16 mouse cellular contexts compared by ENCODE assay signal in genomic region chr13:23743215-23743614, GRCm38 (mm10). TPM values are rescaled to one million over a fixed set of nuclear protein-coding genes. Genes with fewer than 3 reads are reported as not detected.
A peak's percentile ranks its signal among the peaks of the same experiment; 100 is the strongest.
DNase-seq lines count a peak whose midpoint lies in the region; ATAC-seq and TF ChIP-seq lines count a peak whose summit lies in the region.
"Had no signal": no experiment of that assay in that cellular context is flagged by ENCODE, and none has a peak within 500 bp of the region (broad histone marks: within the 10 kb centered on the region; RNA-seq: fewer than 3 reads in every experiment).

No protein-coding gene starts in this region.

- H3K4me2 ChIP-seq in heart, embryonic 13.5 days, result no peak overlapping the region
- no peak overlapping the region for H3K4me2 ChIP-seq in limb, embryonic 12.5 days
- no peak overlapping the region for H3K4me2 ChIP-seq in hindbrain, embryonic 14.5 days (replicated peaks)
- no peak overlapping the region for H3K4me2 ChIP-seq in stomach, postnatal 0 days (replicated peaks; ENCODE audit: low read depth)
- H3K4me2 ChIP-seq: limb, embryonic 15.5 days had no signal

- H3K36me3 ChIP-seq in heart, embryonic 13.5 days, result no peaks in the 10 kb centered on the region
- no peaks in the 10 kb centered on the region for H3K36me3 ChIP-seq in heart, embryonic 10.5 days
- H3K36me3 ChIP-seq in limb, embryonic 12.5 days, result no peaks in the 10 kb centered on the region
- H3K36me3 ChIP-seq in hindbrain, embryonic 14.5 days (replicated peaks; ENCODE audit: control insufficient read depth, insufficient read depth), result no peaks in the 10 kb centered on the region
- no peaks in the 10 kb centered on the region for H3K36me3 ChIP-seq in stomach, postnatal 0 days (ENCODE audit: control insufficient read depth, insufficient read depth, low read length)
- H3K36me3 ChIP-seq: embryonic facial prominence, embryonic 12.5 days; limb, embryonic 15.5 days had no signal

- TF ChIP-seq EP300 in stomach, postnatal 0 days (optimal IDR thresholded peaks at IDR 0.05), result no peak

- peaks cover 42% of the 10 kb centered on the region for H3K4me1 ChIP-seq in heart, embryonic 13.5 days
- H3K4me1 ChIP-seq in heart, embryonic 10.5 days, result peaks cover 16% of the 10 kb centered on the region
- H3K4me1 ChIP-seq in limb, embryonic 12.5 days (replicated peaks), result peaks cover 29% of the 10 kb centered on the region
- peaks cover 18% of the 10 kb centered on the region for H3K4me1 ChIP-seq in hindbrain, embryonic 14.5 days (replicated peaks; ENCODE audit: control insufficient read depth, insufficient read depth, low read length)
- no peaks in the 10 kb centered on the region for H3K4me1 ChIP-seq in stomach, postnatal 0 days (replicated peaks; ENCODE audit: control insufficient read depth, insufficient read depth)

- no peak overlapping the region for H3K27ac ChIP-seq in heart, embryonic 13.5 days (replicated peaks)
- H3K27ac ChIP-seq in heart, embryonic 10.5 days, result no peak overlapping the region
- peak overlapping the region; percentile 66 for H3K27ac ChIP-seq in limb, embryonic 12.5 days
- H3K27ac ChIP-seq in hindbrain, embryonic 14.5 days, result no peak overlapping the region
- no peak overlapping the region for H3K27ac ChIP-seq in stomach, postnatal 0 days (replicated peaks)
- H3K27ac ChIP-seq: heart, adult 2 months had no signal

- TF ChIP-seq CTCF in stomach, postnatal 0 days (IDR thresholded peaks at IDR 0.05; ENCODE audit: low read depth), result no peak

- DNase-seq in heart, embryonic 10.5 days (ENCODE audit: low spot score), result no peak
- DNase-seq in 416B (ENCODE audit: low read depth) (peak; percentile 32), ES-CJ7 (ENCODE audit: low read depth, low spot score) (peak; percentile 40)
- DNase-seq in hindbrain, embryonic 14.5 days (ENCODE audit: low spot score), result no peak
- no peak for DNase-seq in stomach, postnatal 0 days (ENCODE audit: low spot score)
- DNase-seq: cerebellum, adult 9-10 months; heart, adult 2 months; kidney, postnatal 14 days; right cerebral cortex, postnatal 14 days; thymus, adult 18-20 months had no signal

- H3K9me3 ChIP-seq in heart, embryonic 13.5 days, result no peaks in the 10 kb centered on the region
- no peaks in the 10 kb centered on the region for H3K9me3 ChIP-seq in heart, embryonic 10.5 days
- no peaks in the 10 kb centered on the region for H3K9me3 ChIP-seq in limb, embryonic 12.5 days
- H3K9me3 ChIP-seq in hindbrain, embryonic 14.5 days (ENCODE audit: control insufficient read depth, low read length), result no peaks in the 10 kb centered on the region
- no peaks in the 10 kb centered on the region for H3K9me3 ChIP-seq in stomach, postnatal 0 days (ENCODE audit: control insufficient read depth, low read length)
- H3K9me3 ChIP-seq: embryonic facial prominence, embryonic 12.5 days; limb, embryonic 15.5 days had no signal

- no peak for ATAC-seq in heart, embryonic 13.5 days (ENCODE audit: extremely low read depth, insufficient number of reproducible peaks, low FRiP score, low TSS enrichment)
- ATAC-seq in limb, embryonic 12.5 days (ENCODE audit: insufficient number of reproducible peaks, insufficient read depth, low FRiP score, low TSS enrichment, low read depth), result no peak
- no peak for ATAC-seq in hindbrain, embryonic 14.5 days (ENCODE audit: low FRiP score)
- no peak for ATAC-seq in stomach, postnatal 0 days (ENCODE audit: low FRiP score, low TSS enrichment)
- ATAC-seq: activated CD4-positive, CD25-positive, alpha-beta regulatory T cell, adult 4 months; intestine, embryonic 16.5 days had no signal

- no peaks in the 10 kb centered on the region for H3K27me3 ChIP-seq in heart, embryonic 13.5 days (replicated peaks)
- H3K27me3 ChIP-seq in heart, embryonic 10.5 days (ENCODE audit: insufficient read depth, poor library complexity, severe bottlenecking), result no peaks in the 10 kb centered on the region
- no peaks in the 10 kb centered on the region for H3K27me3 ChIP-seq in limb, embryonic 12.5 days
- H3K27me3 ChIP-seq in hindbrain, embryonic 14.5 days (ENCODE audit: control insufficient read depth, insufficient read depth, low read length), result no peaks in the 10 kb centered on the region
- no peaks in the 10 kb centered on the region for H3K27me3 ChIP-seq in stomach, postnatal 0 days (ENCODE audit: control insufficient read depth, insufficient read depth, low read length)
- H3K27me3 ChIP-seq: embryonic facial prominence, embryonic 12.5 days; limb, embryonic 15.5 days had no signal

- 0 out of 2 replicates have a peak overlapping the region, but pooled peaks have one; percentile 2 for H3K9ac ChIP-seq in heart, embryonic 13.5 days
- no peak overlapping the region for H3K9ac ChIP-seq in limb, embryonic 12.5 days (replicated peaks)
- H3K9ac ChIP-seq in hindbrain, embryonic 14.5 days, result no peak overlapping the region
- no peak overlapping the region for H3K9ac ChIP-seq in stomach, postnatal 0 days (ENCODE audit: low read length)
- H3K9ac ChIP-seq: embryonic facial prominence, embryonic 12.5 days; limb, embryonic 15.5 days had no signal

- 86% methylated on average over 5 of the region's 5 CpGs for WGBS in heart, embryonic 13.5 days
- 84% methylated on average over 5 of the region's 5 CpGs for WGBS in heart, embryonic 10.5 days
- 83% methylated on average over 5 of the region's 5 CpGs for WGBS in limb, embryonic 12.5 days
- WGBS in hindbrain, embryonic 14.5 days, result 85% methylated on average over 5 of the region's 5 CpGs
- 78% methylated on average over 5 of the region's 5 CpGs for WGBS in stomach, postnatal 0 days

- H3K4me3 ChIP-seq in heart, embryonic 13.5 days, result no peak overlapping the region
- no peak overlapping the region for H3K4me3 ChIP-seq in heart, embryonic 10.5 days
- no peak overlapping the region for H3K4me3 ChIP-seq in limb, embryonic 12.5 days (replicated peaks)
- H3K4me3 ChIP-seq in hindbrain, embryonic 14.5 days (replicated peaks; ENCODE audit: low read length), result no peak overlapping the region
- H3K4me3 ChIP-seq in stomach, postnatal 0 days (ENCODE audit: low read depth, low read length), result no peak overlapping the region
- H3K4me3 ChIP-seq: embryonic facial prominence, embryonic 12.5 days; heart, adult 2 months had no signal

RNA-seq across cellular contexts. Expression of gene Hist1h3c, which starts 2.2 kb away (rescaled TPM):
- 2.7 and 3.8 TPM in 2 replicates for polyA plus RNA-seq in heart, embryonic 13.5 days (2015; fragmentation: Nextera tagmentation; extraction: Ambion mirVana)
- 4.2 and 4.4 TPM in 2 replicates for polyA plus RNA-seq in heart, embryonic 10.5 days (2016; fragmentation: Nextera tagmentation; extraction: Ambion mirVana)
- polyA plus RNA-seq in limb, embryonic 12.5 days (2016; fragmentation: Nextera tagmentation; extraction: Ambion mirVana), result 20.7 and 22.1 TPM in 2 replicates
- 1.1 TPM in 1 of 2 replicates, not detected in the other for polyA plus RNA-seq in hindbrain, embryonic 14.5 days (2014; fragmentation: Nextera tagmentation; extraction: Ambion mirVana)
- 1.2 and 1.8 TPM in 2 replicates for polyA plus RNA-seq in stomach, postnatal 0 days (2015; fragmentation: Nextera tagmentation; extraction: Ambion mirVana)
- polyA plus RNA-seq: heart, adult 2 months had no signal

RNA-seq across cellular contexts. Expression of gene Hist1h2bb, which starts 3.3 kb away (rescaled TPM):
- 1.6 and 2.2 TPM in 2 replicates for polyA plus RNA-seq in heart, embryonic 13.5 days (2015; fragmentation: Nextera tagmentation; extraction: Ambion mirVana)
- polyA plus RNA-seq in heart, embryonic 10.5 days (2016; fragmentation: Nextera tagmentation; extraction: Ambion mirVana), result 1.4 and 2.9 TPM in 2 replicates
- 6.3 and 6.7 TPM in 2 replicates for polyA plus RNA-seq in limb, embryonic 12.5 days (2016; fragmentation: Nextera tagmentation; extraction: Ambion mirVana)
- polyA plus RNA-seq in hindbrain, embryonic 14.5 days (2014; fragmentation: Nextera tagmentation; extraction: Ambion mirVana), result 0.64 TPM in 1 of 2 replicates, not detected in the other
- 0.40 and 0.91 TPM in 2 replicates for polyA plus RNA-seq in stomach, postnatal 0 days (2015; fragmentation: Nextera tagmentation; extraction: Ambion mirVana)

RNA-seq across cellular contexts. Expression of gene Hist1h1c, which starts 4.6 kb away (rescaled TPM):
- polyA plus RNA-seq in heart, embryonic 13.5 days (2015; fragmentation: Nextera tagmentation; extraction: Ambion mirVana), result 31.2 and 33.8 TPM in 2 replicates
- polyA plus RNA-seq in heart, embryonic 10.5 days (2016; fragmentation: Nextera tagmentation; extraction: Ambion mirVana), result 17.2 TPM in 2 replicates
- 20.1 and 21.4 TPM in 2 replicates for polyA plus RNA-seq in limb, embryonic 12.5 days (2016; fragmentation: Nextera tagmentation; extraction: Ambion mirVana)
- polyA plus RNA-seq in hindbrain, embryonic 14.5 days (2014; fragmentation: Nextera tagmentation; extraction: Ambion mirVana), result 7.2 and 8.3 TPM in 2 replicates
- polyA plus RNA-seq in stomach, postnatal 0 days (2015; fragmentation: Nextera tagmentation; extraction: Ambion mirVana), result 96.1 and 104 TPM in 2 replicates

RNA-seq across cellular contexts. Expression of gene Hist1h2ab, which starts 7.7 kb away (rescaled TPM):
- polyA plus RNA-seq in heart, embryonic 13.5 days (2015; fragmentation: Nextera tagmentation; extraction: Ambion mirVana), result 20.1 and 20.3 TPM in 2 replicates
- polyA plus RNA-seq in heart, embryonic 10.5 days (2016; fragmentation: Nextera tagmentation; extraction: Ambion mirVana), result 16.1 and 23.3 TPM in 2 replicates
- polyA plus RNA-seq in limb, embryonic 12.5 days (2016; fragmentation: Nextera tagmentation; extraction: Ambion mirVana), result 77.8 and 92.9 TPM in 2 replicates
- 6.7 and 9.8 TPM in 2 replicates for polyA plus RNA-seq in hindbrain, embryonic 14.5 days (2014; fragmentation: Nextera tagmentation; extraction: Ambion mirVana)
- 7.3 and 15.7 TPM in 2 replicates for polyA plus RNA-seq in stomach, postnatal 0 days (2015; fragmentation: Nextera tagmentation; extraction: Ambion mirVana)

RNA-seq across cellular contexts. Expression of gene Hist1h3b, which starts 8.9 kb away (rescaled TPM):
- 5.5 and 6.3 TPM in 2 replicates for polyA plus RNA-seq in heart, embryonic 13.5 days (2015; fragmentation: Nextera tagmentation; extraction: Ambion mirVana)
- 2.6 and 3.2 TPM in 2 replicates for polyA plus RNA-seq in heart, embryonic 10.5 days (2016; fragmentation: Nextera tagmentation; extraction: Ambion mirVana)
- 17.7 and 30.1 TPM in 2 replicates for polyA plus RNA-seq in limb, embryonic 12.5 days (2016; fragmentation: Nextera tagmentation; extraction: Ambion mirVana)
- polyA plus RNA-seq in hindbrain, embryonic 14.5 days (2014; fragmentation: Nextera tagmentation; extraction: Ambion mirVana), result 1.1 and 1.8 TPM in 2 replicates
- 3.9 and 6.7 TPM in 2 replicates for polyA plus RNA-seq in stomach, postnatal 0 days (2015; fragmentation: Nextera tagmentation; extraction: Ambion mirVana)
- polyA plus RNA-seq: activated CD4-positive, CD25-positive, alpha-beta regulatory T cell, adult 4 months had no signal

Comparison
In these comparisons a context has a peak if more than half of its experiments do, and no peak if none do; other contexts are left out.
1. DNase-seq: peak in 416B (single experiment) and ES-CJ7 (single experiment); none in heart, embryonic 10.5 days (single experiment), hindbrain, embryonic 14.5 days (single experiment) and stomach, postnatal 0 days (single experiment).